Comparison of ENCODE assay signal across 8 mouse cellular contexts in the genomic region with DNA sequence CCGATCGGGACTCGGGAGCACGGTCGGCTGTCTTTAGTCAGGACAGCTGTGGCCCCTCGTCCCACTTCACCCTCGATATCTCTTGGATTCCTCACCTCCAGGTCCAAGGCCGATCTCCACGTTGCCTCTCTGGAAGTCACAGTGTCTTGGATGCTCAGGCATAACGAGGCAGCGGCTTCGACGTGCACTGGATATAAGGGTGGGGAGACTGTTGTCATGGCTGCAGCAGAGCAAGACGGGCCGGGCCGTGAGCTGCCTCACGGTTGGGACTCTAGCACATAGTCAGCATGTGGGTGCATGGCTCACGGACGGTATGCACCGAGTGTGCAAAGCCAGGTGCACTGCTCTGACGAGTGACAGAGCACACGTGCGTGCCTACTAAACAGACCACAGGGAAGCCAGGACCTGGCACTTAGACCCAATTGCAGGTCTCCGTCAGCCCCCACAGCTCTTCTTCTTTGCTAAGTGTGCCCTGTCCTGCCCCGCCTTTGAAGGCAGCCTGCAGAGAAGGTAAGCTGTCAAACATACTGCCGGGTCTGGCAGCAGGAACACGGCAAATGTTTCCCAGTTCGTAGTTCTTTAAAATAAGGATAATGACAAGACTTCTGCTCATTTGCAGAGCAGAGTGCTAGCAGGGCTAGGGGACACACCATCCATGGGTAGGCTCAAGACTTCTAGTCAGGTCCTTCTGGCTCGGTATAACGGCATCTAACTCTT. TPM values are rescaled to one million over a fixed set of nuclear protein-coding genes. Genes with fewer than 3 reads are reported as not detected.
DNase-seq lines count a peak whose midpoint lies in the region; ATAC-seq and TF ChIP-seq lines count a peak whose summit lies in the region.

No protein-coding gene starts in this region.

- no peaks in the 10 kb centered on the region for H3K27me3 ChIP-seq in ES-Bruce4 (ENCODE audit: control insufficient read depth, insufficient read depth, low read length, poor library complexity, severe bottlenecking)
- H3K27me3 ChIP-seq in forebrain, embryonic 14.5 days (replicated peaks; ENCODE audit: control insufficient read depth, insufficient read depth, low read length), result peaks cover 21% of the 10 kb centered on the region
- peaks cover 4% of the 10 kb centered on the region for H3K27me3 ChIP-seq in liver, embryonic 14.5 days (ENCODE audit: control insufficient read depth, insufficient read depth, low read length)
- H3K27me3 ChIP-seq in splenic B cell, adult 2 months (ENCODE audit: control insufficient read depth, insufficient read depth, low read length, poor library complexity, severe bottlenecking), result no peaks in the 10 kb centered on the region

- no peaks in the 10 kb centered on the region for H3K9me3 ChIP-seq in ES-Bruce4 (replicated peaks; ENCODE audit: control insufficient read depth, insufficient read depth, low read length, poor library complexity, severe bottlenecking)
- H3K9me3 ChIP-seq in forebrain, embryonic 14.5 days (replicated peaks; ENCODE audit: control insufficient read depth, low read length), result no peaks in the 10 kb centered on the region
- H3K9me3 ChIP-seq in liver, embryonic 14.5 days (ENCODE audit: control insufficient read depth, low read length), result no peaks in the 10 kb centered on the region

- no peak for TF ChIP-seq CTCF in ES-Bruce4 (IDR thresholded peaks at IDR 0.05; ENCODE audit: low read depth, low read length)
- TF ChIP-seq CTCF in liver, embryonic 14.5 days (IDR thresholded peaks at IDR 0.05; ENCODE audit: low read depth), result no peak

- no peak overlapping the region for H3K27ac ChIP-seq in ES-Bruce4 (ENCODE audit: insufficient read depth, low read length)
- H3K27ac ChIP-seq in forebrain, embryonic 14.5 days (ENCODE audit: low read depth, low read length), result no peak overlapping the region
- H3K27ac ChIP-seq in liver, embryonic 14.5 days, result peak overlapping the region; percentile 97

- no peaks in the 10 kb centered on the region for H3K4me1 ChIP-seq in ES-Bruce4 (ENCODE audit: control insufficient read depth, insufficient read depth, low read length)
- peaks cover 2% of the 10 kb centered on the region; the same call in 1 of the 2 replicates for H3K4me1 ChIP-seq in forebrain, embryonic 14.5 days (ENCODE audit: control insufficient read depth, insufficient read depth, low read length)
- H3K4me1 ChIP-seq in liver, embryonic 14.5 days (replicated peaks; ENCODE audit: control insufficient read depth in 2 of 2, insufficient read depth in 2 of 2, low read length in 1 of 2), result peaks cover 23 to 46% of the 10 kb centered on the region in 2 experiments

- no peak for TF ChIP-seq POLR2A in ES-Bruce4 (IDR thresholded peaks at IDR 0.05; ENCODE audit: insufficient read depth, low read length)

- TF ChIP-seq EP300 in ES-Bruce4 (IDR thresholded peaks at IDR 0.05; ENCODE audit: insufficient read depth, low read depth, low read length), result no peak
- no peak for TF ChIP-seq EP300 in liver, embryonic 14.5 days (IDR thresholded peaks at IDR 0.05; ENCODE audit: low read depth)

- peak overlapping the region; percentile 35; the same call in 1 of the 2 replicates for H3K4me3 ChIP-seq in ES-Bruce4 (ENCODE audit: low read depth, low read length)
- peak overlapping the region; percentile 23 for H3K4me3 ChIP-seq in forebrain, embryonic 14.5 days (ENCODE audit: low read depth, low read length)
- H3K4me3 ChIP-seq in liver, embryonic 14.5 days (ENCODE audit: insufficient read depth in 1 of 2, low read depth in 2 of 2, low read length in 2 of 2), result peak overlapping the region; percentile 70 to 73

- H3K4me2 ChIP-seq in forebrain, embryonic 14.5 days (ENCODE audit: low read length), result peak overlapping the region; percentile 48
- peak overlapping the region; percentile 74 for H3K4me2 ChIP-seq in liver, embryonic 14.5 days (ENCODE audit: low read depth)

- peak; percentile 70; the same call in 1 of the 2 replicates for ATAC-seq in forebrain, embryonic 14.5 days
- ATAC-seq in liver, embryonic 14.5 days (ENCODE audit: insufficient read depth), result peak; percentile 56

- no peak overlapping the region for H3K9ac ChIP-seq in ES-Bruce4 (ENCODE audit: low read depth, poor library complexity, severe bottlenecking)
- H3K9ac ChIP-seq in forebrain, embryonic 14.5 days (ENCODE audit: low read length), result peak overlapping the region; percentile 45
- peak overlapping the region; percentile 91 for H3K9ac ChIP-seq in liver, embryonic 14.5 days (replicated peaks)

- H3K36me3 ChIP-seq in ES-Bruce4 (ENCODE audit: control insufficient read depth, insufficient read depth, low read length, poor library complexity, severe bottlenecking), result no peaks in the 10 kb centered on the region
- H3K36me3 ChIP-seq in forebrain, embryonic 14.5 days (ENCODE audit: control insufficient read depth, insufficient read depth, low read length), result peaks cover 2% of the 10 kb centered on the region; the same call in 1 of the 2 replicates
- H3K36me3 ChIP-seq in liver, embryonic 14.5 days (replicated peaks; ENCODE audit: control insufficient read depth, insufficient read depth, low read depth), result peaks cover 25% of the 10 kb centered on the region
- H3K36me3 ChIP-seq in splenic B cell, adult 2 months (ENCODE audit: control insufficient read depth, insufficient read depth, low read length, poor library complexity, severe bottlenecking), result no peaks in the 10 kb centered on the region

- WGBS in forebrain, embryonic 14.5 days, result 2% methylated on average over 30 of the region's 30 CpGs
- WGBS in liver, embryonic 14.5 days (ENCODE audit: insufficient replicate concordance), result 2% methylated on average over 30 of the region's 30 CpGs

- DNase-seq in cerebellum, postnatal 10 days, result peak; percentile 31 to 34
- DNase-seq in cerebellum, adult 11-12 months, result no peak
- DNase-seq in forebrain, embryonic 14.5 days (ENCODE audit: low spot score), result peak; percentile 34
- peak; percentile 59 to 64 (median 61) for DNase-seq in liver, embryonic 14.5 days (ENCODE audit: low read depth in 3 of 3, low spot score in 3 of 3)
- DNase-seq in splenic B cell, adult 2 months (ENCODE audit: low read depth, low spot score), result peak; percentile 48
- DNase-seq in ovary, postnatal 14 days (ENCODE audit: low spot score), result no peak
- DNase-seq in right cerebral cortex, adult 2 months (ENCODE audit: low spot score in 2 of 2), result no peak

RNA-seq across cellular contexts. Expression of gene Samd11, which starts 0.9 kb away (rescaled TPM):
- polyA plus RNA-seq in ES-Bruce4 (2011; ENCODE audit: insufficient read depth, insufficient read length, low read depth, missing spikeins), result not detected in 2 replicates
- polyA plus RNA-seq in forebrain, embryonic 14.5 days (2014; fragmentation: Nextera tagmentation; extraction: Ambion mirVana), result 0.98 and 1.2 TPM in 2 replicates
- 56.1 and 56.9 TPM in 2 replicates for polyA plus RNA-seq in liver, embryonic 14.5 days (2012; rRNA removed)
- polyA plus RNA-seq in liver, embryonic 14.5 days (2014; fragmentation: Nextera tagmentation; extraction: Ambion mirVana), result 21.5 and 24.8 TPM in 2 replicates

RNA-seq across cellular contexts. Expression of gene Noc2l, which starts 18.7 kb away (rescaled TPM):
- 138 and 149 TPM in 2 replicates for polyA plus RNA-seq in ES-Bruce4 (2011; ENCODE audit: insufficient read depth, insufficient read length, low read depth, missing spikeins)
- 43.3 and 45.5 TPM in 2 replicates for polyA plus RNA-seq in forebrain, embryonic 14.5 days (2014; fragmentation: Nextera tagmentation; extraction: Ambion mirVana)
- 62.7 and 68.0 TPM in 2 replicates for polyA plus RNA-seq in liver, embryonic 14.5 days (2012; rRNA removed)
- polyA plus RNA-seq in liver, embryonic 14.5 days (2014; fragmentation: Nextera tagmentation; extraction: Ambion mirVana), result 40.2 and 50.7 TPM in 2 replicates

RNA-seq across cellular contexts. Expression of gene Plekhn1, which starts 19.9 kb away (rescaled TPM):
- 19.1 and 21.2 TPM in 2 replicates for polyA plus RNA-seq in ES-Bruce4 (2011; ENCODE audit: insufficient read depth, insufficient read length, low read depth, missing spikeins)
- 19.2 and 21.7 TPM in 2 replicates for polyA plus RNA-seq in forebrain, embryonic 14.5 days (2014; fragmentation: Nextera tagmentation; extraction: Ambion mirVana)
- 9.9 and 10.8 TPM in 2 replicates for polyA plus RNA-seq in liver, embryonic 14.5 days (2012; rRNA removed)
- polyA plus RNA-seq in liver, embryonic 14.5 days (2014; fragmentation: Nextera tagmentation; extraction: Ambion mirVana), result 2.7 and 5.2 TPM in 2 replicates

RNA-seq across cellular contexts. Expression of gene Perm1, which starts 38.9 kb away (rescaled TPM):
- polyA plus RNA-seq in ES-Bruce4 (2011; ENCODE audit: insufficient read depth, insufficient read length, low read depth, missing spikeins), result not detected in 2 replicates
- 0.83 and 0.99 TPM in 2 replicates for polyA plus RNA-seq in forebrain, embryonic 14.5 days (2014; fragmentation: Nextera tagmentation; extraction: Ambion mirVana)
- polyA plus RNA-seq in liver, embryonic 14.5 days (2012; rRNA removed), result 0.03 TPM in 2 replicates
- 0.05 TPM in 1 of 2 replicates, not detected in the other for polyA plus RNA-seq in liver, embryonic 14.5 days (2014; fragmentation: Nextera tagmentation; extraction: Ambion mirVana)

RNA-seq across cellular contexts. Expression of gene AW011738, which starts 51.4 kb away (rescaled TPM):
- polyA plus RNA-seq in ES-Bruce4 (2011; ENCODE audit: insufficient read depth, insufficient read length, low read depth, missing spikeins), result 0.54 and 0.59 TPM in 2 replicates
- polyA plus RNA-seq in forebrain, embryonic 14.5 days (2014; fragmentation: Nextera tagmentation; extraction: Ambion mirVana), result 1.2 TPM in 2 replicates
- polyA plus RNA-seq in liver, embryonic 14.5 days (2012; rRNA removed), result 0.49 and 0.66 TPM in 2 replicates
- 0.23 TPM in 1 of 2 replicates, not detected in the other for polyA plus RNA-seq in liver, embryonic 14.5 days (2014; fragmentation: Nextera tagmentation; extraction: Ambion mirVana)

Comparison
In these comparisons a context has a peak if more than half of its experiments do, and no peak if none do; other contexts are left out.
1. DNase-seq: peak in cerebellum, postnatal 10 days (2 of 2), forebrain, embryonic 14.5 days (single experiment), liver, embryonic 14.5 days (3 of 3) and splenic B cell, adult 2 months (single experiment); none in cerebellum, adult 11-12 months (single experiment), ovary, postnatal 14 days (single experiment) and right cerebral cortex, adult 2 months (0 of 2).
2. RNA of gene Samd11, which starts 0.9 kb away (polyA plus RNA-seq): 21.5 to 56.9 TPM in liver, embryonic 14.5 days; 0.98 to 1.2 TPM in forebrain, embryonic 14.5 days and not detected in ES-Bruce4; every median in the first group is over 10 times any median in the second.
3. Peak in every context shown above with its lines, with median percentiles within 50 percentile points of each other: H3K4me3 ChIP-seq.